ENCODE assay signal across 9 mouse cellular contexts in the genomic region with DNA sequence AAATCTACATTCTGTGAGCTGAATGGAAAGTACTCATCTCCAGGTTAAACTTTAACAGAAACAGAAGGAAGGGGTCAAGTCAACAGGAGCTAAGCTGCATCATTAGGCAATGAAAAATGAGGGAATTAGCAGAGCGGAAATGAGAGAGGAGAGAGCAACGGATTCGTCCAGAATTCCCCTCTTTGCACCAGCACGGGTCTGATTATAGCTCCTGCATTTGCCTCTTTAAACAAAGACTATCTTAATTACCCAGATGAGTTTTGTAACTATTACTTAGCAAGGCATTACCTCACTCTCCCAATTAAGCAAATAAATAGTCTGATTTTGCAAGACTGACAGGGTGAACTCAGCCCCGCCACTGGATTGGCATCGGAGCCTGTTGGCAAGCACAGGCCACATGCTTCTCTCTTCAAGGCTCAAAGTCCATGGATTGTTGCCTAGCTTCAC.
DNase-seq lines count a peak whose midpoint lies in the region; ATAC-seq and TF ChIP-seq lines count a peak whose summit lies in the region.
"Had no signal": no experiment of that assay in that cellular context is flagged by ENCODE, and none has a peak within 500 bp of the region (broad histone marks: within the 10 kb centered on the region; RNA-seq: fewer than 3 reads in every experiment).

No protein-coding gene starts in this region.

- TF ChIP-seq EP300 in liver, postnatal 0 days (IDR thresholded peaks at IDR 0.05; ENCODE audit: low read depth) = peak; percentile 76

- H3K36me3 ChIP-seq in hindbrain, embryonic 15.5 days = no peaks in the 10 kb centered on the region
- H3K36me3 ChIP-seq in hindbrain, embryonic 14.5 days (replicated peaks; ENCODE audit: control insufficient read depth, insufficient read depth) = no peaks in the 10 kb centered on the region
- no peaks in the 10 kb centered on the region for H3K36me3 ChIP-seq in intestine, embryonic 15.5 days
- no peaks in the 10 kb centered on the region for H3K36me3 ChIP-seq in liver, postnatal 0 days (replicated peaks; ENCODE audit: insufficient read depth, low read length)
- H3K36me3 ChIP-seq: neural tube, embryonic 13.5 days had no signal

- H3K27me3 ChIP-seq in hindbrain, embryonic 15.5 days = no peaks in the 10 kb centered on the region
- H3K27me3 ChIP-seq in hindbrain, embryonic 14.5 days (ENCODE audit: control insufficient read depth, insufficient read depth, low read length) = no peaks in the 10 kb centered on the region
- no peaks in the 10 kb centered on the region for H3K27me3 ChIP-seq in intestine, embryonic 15.5 days (replicated peaks)
- no peaks in the 10 kb centered on the region for H3K27me3 ChIP-seq in liver, postnatal 0 days (ENCODE audit: insufficient read depth, low read length)
- H3K27me3 ChIP-seq: neural tube, embryonic 13.5 days had no signal

- WGBS in hindbrain, embryonic 15.5 days = 36% methylated on average over 6 of the region's 6 CpGs
- 48% methylated on average over 6 of the region's 6 CpGs for WGBS in hindbrain, embryonic 14.5 days
- 31% methylated on average over 6 of the region's 6 CpGs for whole genome bisulfite sequencing in intestine, embryonic 15.5 days
- WGBS in liver, postnatal 0 days (ENCODE audit: insufficient replicate concordance) = 47% methylated on average over 6 of the region's 6 CpGs

- peaks cover 7% of the 10 kb centered on the region; the same call in 1 of the 2 replicates for H3K4me1 ChIP-seq in hindbrain, embryonic 15.5 days (replicated peaks)
- 0 out of 2 replicates have a peak, but pooled peaks cover 4% of the 10 kb centered on the region for H3K4me1 ChIP-seq in hindbrain, embryonic 14.5 days (replicated peaks; ENCODE audit: control insufficient read depth, insufficient read depth, low read length)
- no peaks in the 10 kb centered on the region for H3K4me1 ChIP-seq in intestine, embryonic 15.5 days (replicated peaks)
- no peaks in the 10 kb centered on the region for H3K4me1 ChIP-seq in liver, postnatal 0 days (ENCODE audit: insufficient read depth)
- H3K4me1 ChIP-seq: neural tube, embryonic 13.5 days had no signal

- DNase-seq in hindbrain, embryonic 14.5 days (ENCODE audit: low spot score) = no peak
- DNase-seq in brain, embryonic 14.5 days (ENCODE audit: low read depth) = peak; percentile 93
- DNase-seq in liver, postnatal 0 days = peak; percentile 69
- no peak for DNase-seq in thymus, postnatal 14 days
- DNase-seq in neural tube, embryonic 10.5 days (ENCODE audit: extremely low spot score, low spot score) = no peak
- no peak for DNase-seq in spleen, postnatal 14 days (ENCODE audit: low spot score in 2 of 2)

- H3K4me3 ChIP-seq in hindbrain, embryonic 15.5 days = no peak overlapping the region
- no peak overlapping the region for H3K4me3 ChIP-seq in hindbrain, embryonic 14.5 days (replicated peaks; ENCODE audit: low read length)
- H3K4me3 ChIP-seq in intestine, embryonic 15.5 days (replicated peaks) = no peak overlapping the region
- H3K4me3 ChIP-seq in liver, postnatal 0 days (ENCODE audit: low read depth, low read length) = no peak overlapping the region
- H3K4me3 ChIP-seq: neural tube, embryonic 13.5 days had no signal

- no peak overlapping the region for H3K4me2 ChIP-seq in hindbrain, embryonic 15.5 days
- H3K4me2 ChIP-seq in hindbrain, embryonic 14.5 days (replicated peaks) = no peak overlapping the region
- H3K4me2 ChIP-seq in intestine, embryonic 15.5 days (replicated peaks) = no peak overlapping the region
- 0 out of 2 replicates have a peak overlapping the region, but pooled peaks have one; percentile 1 for H3K4me2 ChIP-seq in liver, postnatal 0 days (ENCODE audit: low read depth, low read length)
- H3K4me2 ChIP-seq: neural tube, embryonic 13.5 days had no signal

- TF ChIP-seq CTCF in brain, embryonic 14.5 days (IDR thresholded peaks at IDR 0.05; ENCODE audit: borderline replicate concordance, extremely low read depth, insufficient read depth, insufficient read length) = no peak
- no peak for TF ChIP-seq CTCF in liver, postnatal 0 days (IDR thresholded peaks at IDR 0.05; ENCODE audit: low read depth)

- no peak for TF ChIP-seq POLR2A in brain, embryonic 14.5 days (IDR thresholded peaks at IDR 0.05; ENCODE audit: borderline replicate concordance, extremely low read depth, insufficient read depth, insufficient read length, poor library complexity, severe bottlenecking)

- H3K9ac ChIP-seq in hindbrain, embryonic 15.5 days = no peak overlapping the region
- no peak overlapping the region for H3K9ac ChIP-seq in hindbrain, embryonic 14.5 days
- no peak overlapping the region for H3K9ac ChIP-seq in intestine, embryonic 15.5 days
- no peak overlapping the region for H3K9ac ChIP-seq in liver, postnatal 0 days (replicated peaks)
- H3K9ac ChIP-seq: neural tube, embryonic 13.5 days had no signal

- H3K27ac ChIP-seq in hindbrain, embryonic 15.5 days (replicated peaks) = no peak overlapping the region
- H3K27ac ChIP-seq in hindbrain, embryonic 14.5 days = no peak overlapping the region
- H3K27ac ChIP-seq in intestine, embryonic 15.5 days = no peak overlapping the region
- H3K27ac ChIP-seq in liver, postnatal 0 days (ENCODE audit: low read depth) = peak overlapping the region; percentile 91
- H3K27ac ChIP-seq: neural tube, embryonic 13.5 days had no signal

- peak; percentile 38 for ATAC-seq in hindbrain, embryonic 15.5 days (ENCODE audit: low FRiP score, low read depth)
- ATAC-seq in hindbrain, embryonic 14.5 days (ENCODE audit: low FRiP score) = no peak
- peak; percentile 92 for ATAC-seq in intestine, embryonic 15.5 days
- peak; percentile 98 for ATAC-seq in liver, postnatal 0 days

- H3K9me3 ChIP-seq in hindbrain, embryonic 15.5 days = no peaks in the 10 kb centered on the region
- H3K9me3 ChIP-seq in hindbrain, embryonic 14.5 days (ENCODE audit: control insufficient read depth, low read length) = no peaks in the 10 kb centered on the region
- H3K9me3 ChIP-seq in intestine, embryonic 15.5 days = no peaks in the 10 kb centered on the region
- H3K9me3 ChIP-seq in liver, postnatal 0 days (ENCODE audit: low read length) = no peaks in the 10 kb centered on the region
- H3K9me3 ChIP-seq: neural tube, embryonic 13.5 days had no signal

Comparison
In these comparisons a context has a peak if more than half of its experiments do, and no peak if none do; other contexts are left out.
1. DNase-seq: peak in brain, embryonic 14.5 days (single experiment) and liver, postnatal 0 days (single experiment); none in hindbrain, embryonic 14.5 days (single experiment), thymus, postnatal 14 days (single experiment), neural tube, embryonic 10.5 days (single experiment) and spleen, postnatal 14 days (0 of 2).